10 mouse cellular contexts compared by ENCODE assay signal in the genomic region with DNA sequence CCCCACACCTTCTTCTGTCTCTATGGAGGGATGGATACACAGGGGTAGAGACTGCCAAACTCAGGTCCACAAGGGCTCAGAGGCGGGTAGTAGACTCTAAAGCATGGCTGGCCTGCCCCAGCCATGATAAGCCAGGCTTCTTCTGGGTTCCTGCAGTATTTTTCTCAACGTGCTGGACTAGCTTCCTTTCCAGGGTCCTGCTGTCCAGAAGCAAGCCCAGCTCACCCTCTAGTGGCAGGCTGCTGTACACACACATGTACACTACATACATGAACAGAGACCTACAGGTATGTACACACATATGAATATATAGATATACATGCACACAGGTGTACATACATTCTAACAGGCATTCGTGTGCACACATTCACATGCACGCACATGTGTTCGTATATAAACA.
DNase-seq lines count a peak whose midpoint lies in the region; ATAC-seq lines count a peak whose summit lies in the region.
"Had no signal": no experiment of that assay in that cellular context is flagged by ENCODE, and none has a peak within 500 bp of the region (broad histone marks: within the 10 kb centered on the region; RNA-seq: fewer than 3 reads in every experiment).

No protein-coding gene starts in this region.

- H3K4me1 ChIP-seq in forebrain, embryonic 10.5 days = peaks cover 13% of the 10 kb centered on the region
- H3K4me1 ChIP-seq in forebrain, embryonic 15.5 days = peaks cover 16% of the 10 kb centered on the region
- peaks cover 24% of the 10 kb centered on the region for H3K4me1 ChIP-seq in neural tube, embryonic 13.5 days (replicated peaks)
- H3K4me1 ChIP-seq in neural tube, embryonic 15.5 days = peaks cover 31% of the 10 kb centered on the region
- peaks cover 8% of the 10 kb centered on the region for H3K4me1 ChIP-seq in forebrain, embryonic 16.5 days (replicated peaks; ENCODE audit: control insufficient read depth, insufficient read depth, low read length)

- 0 out of 2 replicates have a peak, but pooled peaks cover 3% of the 10 kb centered on the region for H3K36me3 ChIP-seq in forebrain, embryonic 10.5 days (replicated peaks)
- no peaks in the 10 kb centered on the region for H3K36me3 ChIP-seq in forebrain, embryonic 15.5 days
- no peaks in the 10 kb centered on the region for H3K36me3 ChIP-seq in neural tube, embryonic 13.5 days
- no peaks in the 10 kb centered on the region; the same call in 1 of the 2 replicates for H3K36me3 ChIP-seq in neural tube, embryonic 15.5 days
- H3K36me3 ChIP-seq in forebrain, embryonic 16.5 days (ENCODE audit: control insufficient read depth, insufficient read depth) = no peaks in the 10 kb centered on the region
- H3K36me3 ChIP-seq: heart, embryonic 15.5 days; midbrain, embryonic 12.5 days had no signal

- no peak overlapping the region for H3K9ac ChIP-seq in forebrain, embryonic 15.5 days (replicated peaks)
- no peak overlapping the region for H3K9ac ChIP-seq in neural tube, embryonic 13.5 days
- H3K9ac ChIP-seq in neural tube, embryonic 15.5 days (replicated peaks) = no peak overlapping the region
- no peak overlapping the region for H3K9ac ChIP-seq in forebrain, embryonic 16.5 days (replicated peaks; ENCODE audit: low read depth, low read length)
- H3K9ac ChIP-seq: heart, embryonic 15.5 days; midbrain, embryonic 12.5 days had no signal

- intact Hi-C loops in left cerebral cortex, postnatal 25 days (cut with DNase I) = loop anchor here (2.0 to 10.0 kb wide), 5 partner anchors 42 to 1448 kb away; partner anchors contain the start of gene Cdh4

- WGBS in forebrain, embryonic 10.5 days = 72% methylated on average over 5 of the region's 5 CpGs
- 64% methylated on average over 5 of the region's 5 CpGs for WGBS in forebrain, embryonic 15.5 days
- 61% methylated on average over 5 of the region's 5 CpGs for WGBS in neural tube, embryonic 13.5 days
- 62% methylated on average over 5 of the region's 5 CpGs for WGBS in neural tube, embryonic 15.5 days
- WGBS in forebrain, embryonic 16.5 days = 70% methylated on average over 5 of the region's 5 CpGs

- 0 out of 2 replicates have a peak overlapping the region, but pooled peaks have one; percentile 53 for H3K27ac ChIP-seq in forebrain, embryonic 10.5 days
- H3K27ac ChIP-seq in forebrain, embryonic 15.5 days (replicated peaks) = no peak overlapping the region
- no peak overlapping the region for H3K27ac ChIP-seq in neural tube, embryonic 13.5 days (replicated peaks)
- H3K27ac ChIP-seq in neural tube, embryonic 15.5 days (replicated peaks) = no peak overlapping the region
- H3K27ac ChIP-seq in forebrain, embryonic 16.5 days (ENCODE audit: low read length) = no peak overlapping the region
- H3K27ac ChIP-seq: heart, embryonic 15.5 days; midbrain, embryonic 12.5 days had no signal

- H3K9me3 ChIP-seq in forebrain, embryonic 10.5 days = no peaks in the 10 kb centered on the region
- no peaks in the 10 kb centered on the region for H3K9me3 ChIP-seq in forebrain, embryonic 15.5 days
- no peaks in the 10 kb centered on the region for H3K9me3 ChIP-seq in neural tube, embryonic 13.5 days
- no peaks in the 10 kb centered on the region for H3K9me3 ChIP-seq in neural tube, embryonic 15.5 days (replicated peaks)
- H3K9me3 ChIP-seq in forebrain, embryonic 16.5 days (ENCODE audit: control insufficient read depth, low read length) = no peaks in the 10 kb centered on the region
- H3K9me3 ChIP-seq: heart, embryonic 15.5 days; midbrain, embryonic 12.5 days had no signal

- H3K27me3 ChIP-seq in forebrain, embryonic 10.5 days (ENCODE audit: poor library complexity, severe bottlenecking) = peaks cover 10% of the 10 kb centered on the region; the same call in 1 of the 2 replicates
- H3K27me3 ChIP-seq in forebrain, embryonic 15.5 days = no peaks in the 10 kb centered on the region
- H3K27me3 ChIP-seq in neural tube, embryonic 13.5 days = no peaks in the 10 kb centered on the region; the same call in 1 of the 2 replicates
- H3K27me3 ChIP-seq in neural tube, embryonic 15.5 days (replicated peaks) = peaks cover 7% of the 10 kb centered on the region; the same call in 1 of the 2 replicates
- no peaks in the 10 kb centered on the region for H3K27me3 ChIP-seq in forebrain, embryonic 16.5 days (replicated peaks; ENCODE audit: control insufficient read depth, insufficient read depth, low read length)

- DNase-seq in forebrain, embryonic 10.5 days (ENCODE audit: extremely low spot score, low spot score) = no peak
- DNase-seq in left cerebral cortex, postnatal 25 days (ENCODE audit: low spot score in 2 of 2) = peak; percentile 35 to 59
- no peak for DNase-seq in ovary, postnatal 36 days (ENCODE audit: low spot score)
- DNase-seq in thymus, postnatal 10 days (ENCODE audit: low spot score in 2 of 2) = no peak

- H3K4me3 ChIP-seq in forebrain, embryonic 10.5 days = no peak overlapping the region
- no peak overlapping the region for H3K4me3 ChIP-seq in forebrain, embryonic 15.5 days
- H3K4me3 ChIP-seq in neural tube, embryonic 13.5 days = no peak overlapping the region
- no peak overlapping the region for H3K4me3 ChIP-seq in neural tube, embryonic 15.5 days (replicated peaks)
- no peak overlapping the region for H3K4me3 ChIP-seq in forebrain, embryonic 16.5 days (replicated peaks; ENCODE audit: low read length)
- H3K4me3 ChIP-seq: heart, embryonic 15.5 days; midbrain, embryonic 12.5 days had no signal

- H3K4me2 ChIP-seq in forebrain, embryonic 15.5 days (replicated peaks) = no peak overlapping the region
- H3K4me2 ChIP-seq in neural tube, embryonic 13.5 days = no peak overlapping the region
- no peak overlapping the region for H3K4me2 ChIP-seq in neural tube, embryonic 15.5 days
- no peak overlapping the region for H3K4me2 ChIP-seq in forebrain, embryonic 16.5 days (ENCODE audit: low read length)
- H3K4me2 ChIP-seq: heart, embryonic 15.5 days; midbrain, embryonic 12.5 days had no signal

- no peak for ATAC-seq in forebrain, embryonic 15.5 days (replicated peaks)
- 0 out of 2 replicates have a peak, but pooled peaks have one; percentile 19 for ATAC-seq in neural tube, embryonic 13.5 days (ENCODE audit: low read depth)
- ATAC-seq in neural tube, embryonic 15.5 days (ENCODE audit: low FRiP score) = no peak
- peak; percentile 24; the same call in 1 of the 2 replicates for ATAC-seq in forebrain, embryonic 16.5 days

Comparison
In these comparisons a context has a peak if more than half of its experiments do, and no peak if none do; other contexts are left out.
1. ATAC-seq: peak in neural tube, embryonic 13.5 days (single experiment) and forebrain, embryonic 16.5 days (single experiment); none in forebrain, embryonic 15.5 days (single experiment) and neural tube, embryonic 15.5 days (single experiment).
2. DNase-seq: peak in left cerebral cortex, postnatal 25 days (2 of 2); none in forebrain, embryonic 10.5 days (single experiment), ovary, postnatal 36 days (single experiment) and thymus, postnatal 10 days (0 of 2).